Mouse (Mus musculus) G1E (cell line): ENCODE results near the gene Tbp. TPM values are rescaled to one million over a fixed set of nuclear protein-coding genes. Genes with fewer than 3 reads are reported as not detected.
A peak's percentile ranks its signal among the peaks of the same experiment; 100 is the strongest.

Experiments used
- ATAC-seq: 2 replicates; pipeline ENCODE4 v1.8.0; 2016; ENCODE audit warnings: mild to moderate bottlenecking; ENCODE audit not compliant: insufficient number of reproducible peaks, poor library complexity, low FRiP score, severe bottlenecking; ENCODE audit errors: extremely low read depth
- DNase-seq: peaks from one replicate; pipeline ENCODE4 v3.0.0; 2012; ENCODE audit warnings: low spot score
- H3K27me3 ChIP-seq: 2 replicates; pipeline ENCODE4 v1.6.1; 2012; ENCODE audit warnings: mild to moderate bottlenecking, low read length, inconsistent platforms; ENCODE audit not compliant: insufficient read depth
- H3K36me3 ChIP-seq: replicated peaks from 2 replicates; pipeline ENCODE3; 2012; ENCODE audit warnings: mild to moderate bottlenecking, inconsistent platforms
- H3K4me1 ChIP-seq: 2 replicates; pipeline ENCODE4 v1.6.1; 2012; ENCODE audit warnings: low read depth, low read length, inconsistent platforms, mixed read lengths; ENCODE audit not compliant: insufficient read depth
- H3K4me3 ChIP-seq: 2 replicates; pipeline ENCODE4 v1.5.1; 2012; ENCODE audit warnings: low read depth, mild to moderate bottlenecking, inconsistent platforms, low read length, moderate library complexity, mixed read lengths
- H3K9me3 ChIP-seq: replicated peaks from 2 replicates; pipeline ENCODE4 v1.6.1; 2012; ENCODE audit warnings: inconsistent platforms
- CTCF ChIP-seq: IDR thresholded peaks from 2 replicates; pipeline ENCODE4 v1.5.1; 2012; ENCODE audit warnings: low read depth, low read length, inconsistent platforms, mixed read lengths
- GATA1 ChIP-seq: IDR thresholded peaks from 2 replicates; pipeline ENCODE4 v1.6.1; 2012; ENCODE audit warnings: borderline replicate concordance, low read length, inconsistent platforms, mixed read lengths
- GATA2 ChIP-seq: IDR thresholded peaks from 2 replicates; pipeline ENCODE4 v1.6.1; 2012; ENCODE audit warnings: low read depth, low read length, inconsistent platforms, borderline replicate concordance
- POLR2AphosphoS5 ChIP-seq: IDR thresholded peaks from 2 replicates; pipeline ENCODE4 v1.6.1; 2012; ENCODE audit warnings: low read depth, low read length, inconsistent platforms; ENCODE audit not compliant: insufficient replicate concordance
- TAL1 ChIP-seq: conservative IDR thresholded peaks from 2 replicates; pipeline ENCODE4 v1.6.1; 2012; ENCODE audit warnings: low read depth, low read length, inconsistent platforms, mixed read lengths
- polyA plus RNA-seq: library from polyadenylated mRNA; stranded (reverse); fragments of >175 nt; gene quantifications from 2 replicates; pipeline ENCODE4 v1.2.3, GENCODE M21; 2012
- total RNA-seq, 2 experiments: library from RNA; stranded (forward) in 1 of 2; stranded (reverse) in 1 of 2; fragments of 200-1000 nt in 1 of 2; fragments of >200 nt in 1 of 2; fragmentation: Nextera tagmentation in 1 of 2; gene quantifications; 2 replicates each; pipeline ENCODE4 v1.2.3; 2014 to 2017

Gene Tbp
- total and polyA plus RNA-seq, 3 experiments: 9.8 to 176 (median 66.5) TPM

GRCm38 (mm10) chr17:15472671-15473070 is 27.0 kb upstream of the Tbp start:
- Histone ChIP-seq H3K9me3 (no peaks in the 10 kb centered on the region), H3K4me1 (peaks cover 2% of the 10 kb centered on the region; the same call in 1 of the 2 replicates), H3K4me3 (no peak overlapping the region), H3K36me3 (peaks cover 82% of the 10 kb centered on the region), H3K27me3 (no peaks in the 10 kb centered on the region)
- no peak for DNase-seq
- TF ChIP-seq CTCF (no peak), GATA2 (no peak), GATA1 (no peak), POLR2AphosphoS5 (no peak), TAL1 (no peak)
- no peak for ATAC-seq

DNA sequence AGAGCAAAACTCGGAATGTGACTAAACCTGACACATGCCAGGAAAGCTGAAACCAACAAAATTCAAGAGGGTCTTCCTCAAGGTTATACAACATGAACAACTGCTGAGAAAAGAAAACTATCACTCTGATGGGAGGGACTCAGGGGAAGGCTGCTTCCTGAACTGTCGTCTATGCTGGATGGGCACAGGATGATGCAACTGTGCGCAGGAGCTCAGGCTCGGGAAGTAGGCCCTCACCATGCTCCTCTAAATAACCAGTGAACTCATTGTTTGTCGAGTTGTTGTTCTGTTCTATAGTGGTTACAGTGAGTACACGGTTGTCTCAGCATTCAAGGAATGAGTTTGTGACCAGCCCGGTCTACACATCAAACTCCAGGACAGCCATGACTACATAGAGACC is 9.1 kb upstream of the Tbp start:
- TF ChIP-seq POLR2AphosphoS5: no peak
- TF ChIP-seq GATA1: no peak
- TF ChIP-seq CTCF: no peak
- TF ChIP-seq GATA2: no peak
- no peak for TF ChIP-seq TAL1
- H3K4me1 ChIP-seq: peaks cover 18% of the 10 kb centered on the region
- no peaks in the 10 kb centered on the region for H3K27me3 ChIP-seq
- H3K36me3 ChIP-seq: peaks cover 65% of the 10 kb centered on the region
- ATAC-seq: no peak
- no peak for DNase-seq
- no peaks in the 10 kb centered on the region for H3K9me3 ChIP-seq
- no peak overlapping the region for H3K4me3 ChIP-seq

- DNase-seq (peak; percentile 83), ATAC-seq (peak; percentile 79)
- Histone ChIP-seq H3K4me1 (peaks cover 35% of the 10 kb centered on the region), H3K4me3 (peak overlapping the region; percentile 98), H3K27me3 (no peaks in the 10 kb centered on the region), H3K36me3 (peaks cover 49% of the 10 kb centered on the region), H3K9me3 (no peaks in the 10 kb centered on the region)
- TF ChIP-seq TAL1 (no peak), GATA1 (no peak), CTCF (no peak), POLR2AphosphoS5 (no peak), GATA2 (no peak)
Observed at GRCm38 (mm10) chr17:15497882-15498752, 1.6 kb upstream of the Tbp start.

- ATAC-seq (no peak), DNase-seq (no peak)
- Histone ChIP-seq H3K4me1 (peaks cover 35% of the 10 kb centered on the region), H3K36me3 (peaks cover 47% of the 10 kb centered on the region), H3K27me3 (no peaks in the 10 kb centered on the region), H3K9me3 (no peaks in the 10 kb centered on the region), H3K4me3 (peak overlapping the region; percentile 98)
- TF ChIP-seq GATA1: no peak
- TF ChIP-seq POLR2AphosphoS5: no peak
- no peak for TF ChIP-seq TAL1
- TF ChIP-seq CTCF: no peak
- no peak for TF ChIP-seq GATA2
Observed at GRCm38 (mm10) chr17:15498753-15499113, 955 bp upstream of the Tbp start.

- H3K9me3 ChIP-seq: no peaks in the 10 kb centered on the region
- H3K27me3 ChIP-seq: no peaks in the 10 kb centered on the region
- ATAC-seq (no peak), DNase-seq (no peak)
- no peak for TF ChIP-seq TAL1
- no peak for TF ChIP-seq CTCF
- H3K4me1 ChIP-seq: peaks cover 5% of the 10 kb centered on the region; the same call in 1 of the 2 replicates
- no peak overlapping the region for H3K4me3 ChIP-seq
- peaks cover 90% of the 10 kb centered on the region for H3K36me3 ChIP-seq
Observed at GRCm38 (mm10) chr17:15510694-15511093, 11.0 kb downstream of the Tbp start.

GRCm38 (mm10) chr17:15517776-15518175 is 18.1 kb downstream of the Tbp start:
- Histone ChIP-seq H3K36me3 (peaks cover 96% of the 10 kb centered on the region), H3K9me3 (no peaks in the 10 kb centered on the region), H3K4me3 (no peak overlapping the region), H3K27me3 (no peaks in the 10 kb centered on the region), H3K4me1 (peaks cover 2% of the 10 kb centered on the region; the same call in 1 of the 2 replicates)
- DNase-seq (no peak), ATAC-seq (no peak)
- no peak for TF ChIP-seq GATA1
- TF ChIP-seq POLR2AphosphoS5: no peak
- TF ChIP-seq GATA2: no peak
- TF ChIP-seq TAL1: no peak
